In genomic region chr4:95648801-95649551, GRCm38 (mm10) we compare ENCODE assay signal across 21 mouse cellular contexts.
"Had no signal": no experiment of that assay in that cellular context is flagged by ENCODE, and none has a peak within 500 bp of the region (broad histone marks: within the 10 kb centered on the region; RNA-seq: fewer than 3 reads in every experiment).

No protein-coding gene starts in this region.

- H3K4me1 ChIP-seq: liver, embryonic 13.5 days; stomach, embryonic 15.5 days had no signal

- ATAC-seq: intestine, embryonic 15.5 days; midbrain, embryonic 13.5 days; midbrain, embryonic 16.5 days had no signal

- H3K4me3 ChIP-seq: intestine, embryonic 15.5 days; limb, embryonic 13.5 days; liver, embryonic 13.5 days; megakaryocyte, embryonic 14.5 days; midbrain, embryonic 10.5 days; midbrain, embryonic 13.5 days; myocyte; neural tube, embryonic 13.5 days; stomach, embryonic 15.5 days had no signal

- H3K27me3 ChIP-seq: intestine, embryonic 15.5 days; limb, embryonic 13.5 days; liver, embryonic 13.5 days; midbrain, embryonic 13.5 days; neural tube, embryonic 13.5 days; stomach, embryonic 15.5 days had no signal

- H3K27ac ChIP-seq: intestine, embryonic 15.5 days; kidney, postnatal 0 days; limb, embryonic 13.5 days; liver, embryonic 13.5 days; midbrain, embryonic 10.5 days; midbrain, embryonic 13.5 days; neural tube, embryonic 13.5 days; stomach, embryonic 15.5 days had no signal

- DNase-seq: kidney, adult 11 months; kidney, adult 8-10 months; kidney, postnatal 25 days; left cerebral cortex, postnatal 4 days; liver, embryonic 13.5 days; lung, postnatal 10 days; retina, postnatal 1 day; right cerebral cortex, postnatal 25 days; spleen, adult 18-20 months; thymus, adult 2 months; thymus, postnatal 14 days had no signal

- H3K36me3 ChIP-seq: intestine, embryonic 15.5 days; limb, embryonic 13.5 days; liver, embryonic 13.5 days; midbrain, embryonic 10.5 days; midbrain, embryonic 13.5 days; neural tube, embryonic 13.5 days; stomach, embryonic 15.5 days had no signal

- H3K4me2 ChIP-seq: intestine, embryonic 15.5 days; limb, embryonic 13.5 days; liver, embryonic 13.5 days; midbrain, embryonic 13.5 days; neural tube, embryonic 13.5 days; stomach, embryonic 15.5 days had no signal

- H3K9me3 ChIP-seq: intestine, embryonic 15.5 days; limb, embryonic 13.5 days; liver, embryonic 13.5 days; megakaryocyte, embryonic 14.5 days; midbrain, embryonic 10.5 days; midbrain, embryonic 13.5 days; neural tube, embryonic 13.5 days; stomach, embryonic 15.5 days had no signal

- H3K9ac ChIP-seq: intestine, embryonic 15.5 days; limb, embryonic 13.5 days; liver, embryonic 13.5 days; midbrain, embryonic 13.5 days; neural tube, embryonic 13.5 days; stomach, embryonic 15.5 days had no signal
